Mouse (Mus musculus) testis, adult 2 months (tissue): ENCODE measurements around the gene Arpc5.

Source experiments
- CTCF ChIP-seq: fragments of 200-500 bp; IDR thresholded peaks from 2 replicates; pipeline ENCODE4 v1.5.1; 2012; ENCODE audit warnings: low read depth, mild to moderate bottlenecking, inconsistent platforms, low read length, moderate library complexity; ENCODE audit not compliant: control insufficient read depth, insufficient read depth, insufficient replicate concordance
- POLR2A ChIP-seq: fragments of 200-500 bp; IDR thresholded peaks from 2 replicates; pipeline ENCODE4 v1.6.1; 2012; ENCODE audit warnings: low read depth, mild to moderate bottlenecking, inconsistent platforms, low read length, moderate library complexity; ENCODE audit not compliant: control insufficient read depth

GRCm38 (mm10) chr1:152795688-152796255, 29.4 kb downstream of the Arpc5 start:
- no peak for TF ChIP-seq CTCF
- TF ChIP-seq POLR2A, result no peak
